Mouse (Mus musculus) kidney, postnatal 0 days (tissue): ENCODE data around the gene Trex2. TPM values are rescaled to one million over a fixed set of nuclear protein-coding genes. Genes with fewer than 3 reads are reported as not detected.

Source experiments
- ATAC-seq: fragments of 200-750 bp; cut with Nextera tagmentation; replicated peaks from 2 replicates; pipeline ENCODE4 v1.8.0; 2017; ENCODE audit warnings: low read depth, moderate number of reproducible peaks, moderate TSS enrichment, moderate library complexity; ENCODE audit not compliant: low FRiP score
- DNase-seq: peaks from one replicate; pipeline ENCODE4 v3.0.0-alpha.2; 2016; ENCODE audit warnings: low spot score
- H3K27ac ChIP-seq: fragments of 300-500 bp; sonication (generic); 2 replicates; pipeline ENCODE4 v1.5.1; 2014; ENCODE audit warnings: mild to moderate bottlenecking
- H3K27me3 ChIP-seq: fragments of 300-500 bp; sonication (generic); 2 replicates; pipeline ENCODE4 v1.6.1; 2014; ENCODE audit warnings: low read length, mixed read lengths; ENCODE audit not compliant: insufficient read depth
- H3K36me3 ChIP-seq: fragments of 300-500 bp; sonication (generic); 2 replicates; pipeline ENCODE4 v1.6.1; 2014; ENCODE audit warnings: low read length, mixed read lengths; ENCODE audit not compliant: insufficient read depth
- H3K4me1 ChIP-seq: fragments of 300-500 bp; sonication (generic); replicated peaks from 2 replicates; pipeline ENCODE4 v1.6.1; 2014; ENCODE audit warnings: antibody characterized with exemption, low read length, mixed read lengths; ENCODE audit not compliant: insufficient read depth
- H3K4me2 ChIP-seq: fragments of 300-500 bp; sonication (generic); 2 replicates; pipeline ENCODE4 v1.6.1; 2014; ENCODE audit warnings: mild to moderate bottlenecking, low read length, moderate library complexity, mixed read lengths
- H3K4me3 ChIP-seq: fragments of 300-500 bp; sonication (generic); replicated peaks from 2 replicates; pipeline ENCODE4 v1.5.1; 2014; ENCODE audit warnings: low read depth, low read length
- H3K9ac ChIP-seq: fragments of 300-500 bp; sonication (generic); 2 replicates; pipeline ENCODE4 v1.6.1; 2014; ENCODE audit warnings: low read depth, low read length
- H3K9me3 ChIP-seq: fragments of 300-500 bp; sonication (generic); replicated peaks from 2 replicates; pipeline ENCODE4 v1.6.1; 2016; ENCODE audit warnings: low read length, inconsistent platforms, mixed read lengths
- CTCF ChIP-seq: IDR thresholded peaks from 2 replicates; pipeline ENCODE4 v1.5.1; 2016; ENCODE audit warnings: antibody characterized with exemption, low read depth, mild to moderate bottlenecking, moderate library complexity
- WGBS: fragments of 180-500 bp; shearing (Covaris S2); extraction: QIAGEN DNeasy Blood & Tissue Kit; methylation state at CpG from one replicate; pipeline ENCODE4 v1.1.7; 2014; 5-methylcytosine and 5-hydroxymethylcytosine counted together
- polyA plus RNA-seq: library from polyadenylated mRNA; unstranded; fragments of >200 nt; fragmentation: Nextera tagmentation; extraction: Ambion mirVana; gene quantifications from 2 replicates; pipeline ENCODE4 v1.2.1, GENCODE M21; 2015

Trex2 gene
- polyA plus RNA-seq, 1 experiment from 2014 or later, result 0.12 TPM

DNA sequence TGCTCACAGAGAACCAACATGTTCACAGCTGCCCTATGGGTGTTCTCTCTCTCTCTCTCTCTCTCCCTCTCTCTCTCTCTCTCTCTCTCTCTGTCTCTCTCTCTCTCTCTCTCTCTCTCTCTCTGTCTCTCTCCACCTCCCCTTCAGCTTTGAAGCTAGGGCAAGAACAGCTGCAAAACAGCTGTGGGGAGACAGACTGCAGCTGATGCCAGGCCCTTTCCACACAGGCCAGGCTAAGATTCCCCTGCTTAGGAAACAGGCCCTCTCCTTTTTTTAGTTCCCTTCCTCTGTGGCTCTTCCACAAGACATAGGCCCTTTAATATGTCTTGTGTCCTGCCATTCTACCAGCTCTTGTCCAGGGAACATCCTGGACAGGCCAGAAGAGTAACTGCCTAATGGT is 44.5 kb upstream of the Trex2 start:
- Histone ChIP-seq H3K4me1 (0 out of 2 replicates have a peak, but pooled peaks cover under 1% of the 10 kb centered on the region), H3K4me3 (no peak overlapping the region), H3K9ac (no peak overlapping the region), H3K9me3 (no peaks in the 10 kb centered on the region), H3K4me2 (no peak overlapping the region), H3K36me3 (no peaks in the 10 kb centered on the region), H3K27ac (peak overlapping the region; percentile 60; the same call in 1 of the 2 replicates), H3K27me3 (no peaks in the 10 kb centered on the region)
- DNase-seq, result no peak
- ATAC-seq, result no peak
- no peak for TF ChIP-seq CTCF

DNA sequence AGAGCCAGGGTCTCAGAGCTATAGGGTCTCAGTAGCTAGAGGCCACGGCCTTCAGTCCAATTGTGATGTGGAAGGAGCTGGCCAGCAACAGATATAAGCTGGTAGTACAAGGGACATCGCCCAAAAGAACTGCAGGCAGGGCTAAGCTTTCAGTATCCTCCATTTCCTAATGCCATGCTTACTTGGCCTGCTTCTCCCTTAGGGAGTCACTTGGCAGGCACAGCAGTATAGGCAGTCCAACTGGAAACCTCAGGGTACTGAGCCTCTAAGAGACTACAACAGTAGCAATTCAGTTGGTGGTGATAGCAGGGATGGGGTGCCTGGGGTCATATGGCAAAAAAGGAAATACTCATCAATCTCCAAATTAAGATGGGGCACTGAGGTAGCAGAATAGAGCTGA is 42.4 kb upstream of the Trex2 start:
- no peaks in the 10 kb centered on the region for H3K27me3 ChIP-seq
- H3K4me3 ChIP-seq, result no peak overlapping the region
- no peak for ATAC-seq
- 70% methylated on average over 2 of the region's 2 CpGs for WGBS
- no peak for DNase-seq
- H3K27ac ChIP-seq, result no peak overlapping the region
- no peaks in the 10 kb centered on the region for H3K9me3 ChIP-seq
- no peak overlapping the region for H3K9ac ChIP-seq
- H3K36me3 ChIP-seq, result no peaks in the 10 kb centered on the region
- no peak overlapping the region for H3K4me2 ChIP-seq
- no peak for TF ChIP-seq CTCF
- 0 out of 2 replicates have a peak, but pooled peaks cover 3% of the 10 kb centered on the region for H3K4me1 ChIP-seq

DNA sequence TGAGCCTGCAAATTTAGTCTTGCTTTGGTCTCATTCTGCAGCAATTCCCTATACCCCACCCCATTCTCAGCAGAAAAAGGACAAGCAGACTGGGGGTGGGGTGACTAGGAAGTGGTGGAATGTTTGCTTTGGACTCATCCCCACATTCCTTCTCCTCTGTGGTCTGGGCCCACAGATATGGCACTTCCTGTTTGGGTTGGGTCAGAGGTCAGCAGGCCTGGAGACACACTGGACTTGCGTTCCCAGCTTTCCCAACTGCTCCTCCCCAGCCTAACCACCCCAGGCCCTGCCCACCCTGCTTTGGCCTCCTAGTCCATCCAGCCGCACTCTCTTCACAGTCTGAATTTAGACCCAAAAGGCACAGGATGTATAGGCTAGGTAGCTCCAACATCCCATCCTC is 41.5 kb upstream of the Trex2 start:
- Histone ChIP-seq H3K9me3 (no peaks in the 10 kb centered on the region), H3K4me1 (0 out of 2 replicates have a peak, but pooled peaks cover 3% of the 10 kb centered on the region), H3K36me3 (no peaks in the 10 kb centered on the region), H3K9ac (no peak overlapping the region), H3K27me3 (no peaks in the 10 kb centered on the region), H3K4me2 (no peak overlapping the region), H3K4me3 (no peak overlapping the region), H3K27ac (peak overlapping the region; percentile 81)
- ATAC-seq (peak; percentile 83; the same call in 1 of the 2 replicates), DNase-seq (peak; percentile 86)
- no peak for TF ChIP-seq CTCF
- WGBS, result 57% methylated on average over 2 of the region's 2 CpGs

DNA sequence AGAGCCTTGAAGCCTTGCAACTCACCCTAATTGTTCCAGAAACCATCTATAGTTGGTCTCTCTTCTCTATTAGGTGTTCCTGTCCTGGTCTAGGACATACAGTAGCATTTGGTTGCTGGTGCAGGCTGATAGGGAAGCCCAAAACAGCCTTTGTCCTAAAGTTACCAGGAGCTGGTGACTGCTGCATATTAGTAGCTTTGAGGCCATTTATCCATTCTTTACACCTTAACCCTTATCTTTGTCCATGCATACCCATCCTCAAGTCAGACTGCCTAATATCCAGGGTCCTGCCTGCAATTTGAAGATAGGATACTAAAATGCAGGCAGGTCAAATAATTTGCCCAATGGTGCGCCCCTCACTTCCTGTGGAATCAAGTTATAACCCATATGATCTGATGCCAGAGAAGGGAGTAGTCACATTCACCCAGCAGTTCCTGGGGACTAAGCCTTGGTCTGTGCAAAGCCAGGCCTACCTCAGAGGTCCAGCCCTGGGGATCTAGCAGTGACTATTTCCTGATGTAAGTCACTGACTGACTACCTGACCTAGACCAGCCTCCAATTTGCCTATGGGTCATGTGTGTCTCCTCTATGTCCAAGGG is 40.6 kb upstream of the Trex2 start:
- no peaks in the 10 kb centered on the region for H3K9me3 ChIP-seq
- no peak overlapping the region for H3K4me3 ChIP-seq
- DNase-seq, result no peak
- H3K36me3 ChIP-seq, result no peaks in the 10 kb centered on the region
- ATAC-seq, result no peak
- no peaks in the 10 kb centered on the region for H3K27me3 ChIP-seq
- peak overlapping the region; percentile 81 for H3K27ac ChIP-seq
- TF ChIP-seq CTCF, result no peak
- H3K9ac ChIP-seq, result no peak overlapping the region
- H3K4me1 ChIP-seq, result 0 out of 2 replicates have a peak, but pooled peaks cover 3% of the 10 kb centered on the region
- 85% methylated on average over 1 of the region's 1 CpGs for WGBS
- no peak overlapping the region for H3K4me2 ChIP-seq

DNA sequence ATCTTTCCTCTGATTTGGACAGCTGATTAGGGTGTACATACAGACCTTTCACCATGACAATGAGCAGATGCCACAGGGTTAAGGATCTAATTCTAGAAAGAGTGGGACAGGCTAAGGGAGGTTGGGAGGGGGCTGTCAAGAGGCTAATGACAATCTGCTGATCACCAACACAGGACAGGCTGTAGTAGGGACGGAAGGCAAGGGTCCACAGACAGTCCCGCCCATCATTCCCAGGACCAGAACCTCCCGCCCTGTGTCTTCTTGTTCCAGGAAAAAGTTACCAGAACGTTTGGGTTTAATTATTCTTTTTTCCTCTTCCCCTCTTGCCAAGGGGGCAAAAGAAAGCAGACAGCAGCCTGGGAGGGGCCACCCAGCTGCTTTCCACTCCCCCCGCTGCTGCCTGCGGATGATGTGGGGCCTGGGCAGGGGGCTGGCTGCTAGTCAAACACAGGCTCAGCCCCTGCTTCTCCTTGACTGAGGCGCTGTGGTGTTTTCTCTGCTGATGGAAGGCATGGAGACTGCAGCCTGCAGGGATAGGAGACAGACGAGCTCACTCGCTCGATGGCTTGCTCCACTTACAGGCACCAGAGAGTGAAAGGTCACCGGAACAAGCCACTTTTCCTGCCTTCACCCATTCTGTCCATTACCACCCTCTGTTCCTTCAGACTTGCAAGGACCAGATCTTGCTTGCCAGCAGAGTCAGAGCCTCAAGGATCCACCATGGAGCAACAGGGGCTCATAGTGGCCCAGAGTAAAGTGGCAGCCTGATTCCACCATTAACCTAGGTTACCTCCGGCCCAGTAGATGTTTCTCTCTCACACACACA is 39.4 kb upstream of the Trex2 start:
- Histone ChIP-seq H3K9ac (no peak overlapping the region), H3K27me3 (no peaks in the 10 kb centered on the region), H3K9me3 (no peaks in the 10 kb centered on the region), H3K36me3 (no peaks in the 10 kb centered on the region), H3K4me3 (no peak overlapping the region), H3K4me1 (0 out of 2 replicates have a peak, but pooled peaks cover 3% of the 10 kb centered on the region), H3K4me2 (no peak overlapping the region), H3K27ac (peak overlapping the region; percentile 36; the same call in 1 of the 2 replicates)
- ATAC-seq, result no peak; the same call in 1 of the 2 replicates
- peak; percentile 46 for DNase-seq
- no peak for TF ChIP-seq CTCF
- 62% methylated on average over 12 of the region's 12 CpGs for WGBS

DNA sequence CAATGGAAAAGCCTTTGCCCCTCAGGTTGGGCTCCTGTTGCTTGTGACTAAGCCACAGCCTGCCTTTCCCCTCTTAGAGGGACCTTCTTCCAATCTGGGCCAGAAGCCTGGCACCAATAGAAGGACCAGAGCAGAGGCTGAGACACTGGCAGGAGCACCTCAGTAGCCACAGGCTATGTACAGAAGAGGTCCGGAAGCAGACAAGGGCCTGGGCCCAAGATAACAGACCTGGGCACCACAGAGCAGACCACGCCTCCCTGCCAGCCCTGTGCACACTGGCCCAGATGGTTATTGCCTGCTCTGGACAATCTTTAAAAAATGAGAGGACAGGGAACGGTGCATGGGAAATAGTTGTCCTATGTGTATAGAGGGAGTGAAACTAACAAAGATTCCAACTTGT is 36.6 kb upstream of the Trex2 start:
- Histone ChIP-seq H3K4me1 (0 out of 2 replicates have a peak, but pooled peaks cover 3% of the 10 kb centered on the region), H3K4me2 (no peak overlapping the region), H3K9me3 (no peaks in the 10 kb centered on the region), H3K9ac (no peak overlapping the region), H3K4me3 (no peak overlapping the region), H3K27me3 (no peaks in the 10 kb centered on the region), H3K36me3 (no peaks in the 10 kb centered on the region), H3K27ac (no peak overlapping the region)
- ATAC-seq (no peak), DNase-seq (no peak)
- WGBS, result 87% methylated on average over 3 of the region's 3 CpGs
- TF ChIP-seq CTCF, result no peak
